Comparison of ENCODE assay signal across 11 mouse cellular contexts in the genomic region with DNA sequence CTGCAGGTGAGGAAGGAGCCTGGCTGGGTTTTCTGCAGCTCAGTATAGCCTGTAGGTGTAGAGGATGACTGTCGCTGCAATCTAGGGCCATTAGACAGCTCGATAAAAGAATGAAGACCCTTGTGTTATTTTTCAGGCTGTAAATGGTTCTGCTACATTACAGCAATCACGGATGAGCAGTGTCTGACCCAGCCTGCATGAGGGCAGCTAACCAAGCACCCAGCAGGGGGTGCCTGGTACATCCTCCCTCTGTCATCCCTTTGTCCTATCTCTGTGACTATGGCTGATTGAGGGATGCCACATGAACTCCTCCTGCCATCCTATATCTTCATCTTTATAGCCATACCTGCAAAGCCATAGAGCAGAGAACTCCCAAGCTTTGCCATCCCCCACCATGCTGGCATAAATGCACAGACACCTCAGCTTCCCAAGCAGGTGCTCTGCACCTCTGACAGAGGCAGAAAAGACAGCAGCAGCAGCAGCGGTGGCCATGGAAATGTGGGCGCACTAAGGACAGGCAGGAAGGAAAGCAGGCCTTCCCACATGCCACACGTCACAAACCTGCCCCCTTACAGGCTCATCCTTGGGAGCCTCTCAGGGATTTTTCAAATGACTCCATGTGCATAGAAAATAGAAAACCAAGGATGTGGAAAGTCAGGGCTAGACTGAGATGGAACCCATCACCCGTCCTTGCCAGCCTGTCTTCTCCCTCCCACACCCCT. TPM values are rescaled to one million over a fixed set of nuclear protein-coding genes. Genes with fewer than 3 reads are reported as not detected.
DNase-seq lines count a peak whose midpoint lies in the region; TF ChIP-seq lines count a peak whose summit lies in the region.
"Had no signal": no experiment of that assay in that cellular context is flagged by ENCODE, and none has a peak within 500 bp of the region (broad histone marks: within the 10 kb centered on the region; RNA-seq: fewer than 3 reads in every experiment).

No protein-coding gene starts in this region.

- no peak overlapping the region for H3K4me3 ChIP-seq in left cerebral cortex, adult 2 months
- no peak overlapping the region for H3K4me3 ChIP-seq in CH12.LX (replicated peaks in 1 of 3; ENCODE audit: low read depth in 2 of 3, low read length in 2 of 3, poor library complexity in 1 of 3)
- no peak overlapping the region for H3K4me3 ChIP-seq in cortical plate, adult 2 months (ENCODE audit: insufficient read depth, low read length)
- H3K4me3 ChIP-seq: lung, embryonic 15.5 days had no signal

- dilution Hi-C loops in CH12.LX (cut with MboI; ENCODE audit: extremely low pct_ligation_motif_present, extremely low pct_unique_long_range_greater_than_20kb, low sequenced_read_pairs) = no loop called here

- no peaks in the 10 kb centered on the region for H3K79me2 ChIP-seq in CH12.LX (replicated peaks; ENCODE audit: control insufficient read depth, extremely low read depth, insufficient read depth, poor library complexity, severe bottlenecking)

- H3K27me3 ChIP-seq in CH12.LX (replicated peaks) = peaks cover 12% of the 10 kb centered on the region
- H3K27me3 ChIP-seq: lung, embryonic 15.5 days had no signal

- H3K36me3 ChIP-seq in CH12.LX (replicated peaks in 1 of 2; ENCODE audit: control insufficient read depth in 1 of 2, insufficient read depth in 1 of 2, low read length in 1 of 2) = no peaks in the 10 kb centered on the region
- H3K36me3 ChIP-seq: lung, embryonic 15.5 days had no signal

- DNase-seq in left cerebral cortex, adult 2 months (ENCODE audit: extremely low spot score in 1 of 2, low spot score in 2 of 2) = peak; percentile 54 to 59
- no peak for DNase-seq in left cerebral cortex, adult 11 months (ENCODE audit: low spot score)
- DNase-seq in CH12.LX (ENCODE audit: extremely low read depth) = no peak
- DNase-seq in left cerebral cortex, postnatal 4 days = peak; percentile 60
- DNase-seq in adrenal gland, postnatal 4 days (ENCODE audit: low spot score in 2 of 2) = no peak
- no peak for DNase-seq in layer of hippocampus, adult 9-11 months
- DNase-seq: gastrocnemius, postnatal 25 days; kidney, postnatal 10 days had no signal

- in situ Hi-C loops in CH12.LX (cut with MboI; ENCODE audit: low pct_ligation_motif_present, low pct_unique_long_range_greater_than_20kb, low sequenced_read_pairs) = no loop called here

- intact Hi-C loops in left cerebral cortex, adult 2 months (cut with DNase I) = no loop called here
- intact Hi-C loops in left cerebral cortex, postnatal 4 days (cut with DNase I) = no loop called here

- TF ChIP-seq EP300 in CH12.LX (IDR thresholded peaks at IDR 0.05; ENCODE audit: low read length) = no peak

- no peak for TF ChIP-seq POLR2A in CH12.LX (IDR thresholded peaks at IDR 0.05; ENCODE audit: low read depth, low read length)
- TF ChIP-seq POLR2A in cortical plate, adult 2 months (IDR thresholded peaks at IDR 0.05; ENCODE audit: extremely low read depth, insufficient read depth, low read length) = 0 out of 2 replicates have a peak, but pooled peaks have one; percentile 46

- peaks cover 0 to 26% of the 10 kb centered on the region in 2 experiments; a peak in 2 of 4 replicates for H3K4me1 ChIP-seq in CH12.LX (ENCODE audit: control insufficient read depth in 1 of 2, insufficient read depth in 2 of 2)
- H3K4me1 ChIP-seq in cortical plate, adult 2 months (ENCODE audit: control insufficient read depth, insufficient read depth, low read length) = peaks cover 11% of the 10 kb centered on the region

- peak overlapping the region; percentile 69 for H3K27ac ChIP-seq in left cerebral cortex, adult 2 months
- no peak overlapping the region for H3K27ac ChIP-seq in CH12.LX (ENCODE audit: insufficient read depth, low read depth)
- no peak overlapping the region for H3K27ac ChIP-seq in cortical plate, adult 2 months (ENCODE audit: insufficient read depth, low read length)
- H3K27ac ChIP-seq: lung, embryonic 15.5 days had no signal

- H3K9ac ChIP-seq in CH12.LX (ENCODE audit: insufficient read depth, low read depth) = no peak overlapping the region
- H3K9ac ChIP-seq: lung, embryonic 15.5 days had no signal

- H3K4me2 ChIP-seq in CH12.LX (ENCODE audit: insufficient read depth, low read depth, poor library complexity, severe bottlenecking) = no peak overlapping the region
- H3K4me2 ChIP-seq: lung, embryonic 15.5 days had no signal

- no peaks in the 10 kb centered on the region for H3K9me3 ChIP-seq in CH12.LX (replicated peaks; ENCODE audit: low read length)
- H3K9me3 ChIP-seq: lung, embryonic 15.5 days had no signal

- peak; percentile 22; the same call in 1 of the 2 replicates for TF ChIP-seq CTCF in left cerebral cortex, adult 2 months (IDR thresholded peaks at IDR 0.05)
- peak in 1 of 2 experiments; percentile 36; a peak in 2 of 4 replicates for TF ChIP-seq CTCF in CH12.LX (conservative IDR thresholded peaks at IDR 0.05 in 1 of 2, IDR thresholded peaks at IDR 0.05 in 1 of 2; ENCODE audit: low read depth in 2 of 2, low read length in 2 of 2)
- peak; percentile 17; the same call in 1 of the 2 replicates for TF ChIP-seq CTCF in cortical plate, adult 2 months (IDR thresholded peaks at IDR 0.05; ENCODE audit: extremely low read depth, insufficient read depth, low read length)

- TF ChIP-seq RAD21 in CH12.LX (IDR thresholded peaks at IDR 0.05; ENCODE audit: low read depth, low read length) = peak; percentile 6; the same call in 1 of the 2 replicates

TF ChIP-seq in CH12.LX, 34 proteins besides CTCF, POLR2A, EP300 and RAD21:
- TF ChIP-seq SMC3 (IDR thresholded peaks at IDR 0.05; ENCODE audit: low read depth, low read length) (peak; percentile 41), JUN (IDR thresholded peaks at IDR 0.05; ENCODE audit: insufficient read depth, low read depth, low read length) (no peak)

RNA-seq across cellular contexts. Expression of a gene that starts 23.9 kb away (rescaled TPM):
- total RNA-seq in left cerebral cortex, adult 2 months (2021) = 1 to 10 TPM; 8.0 to 8.5 TPM
- total RNA-seq in CH12.LX (2012; rRNA removed) (0.08 TPM in 1 of 2 replicates, not detected in the other), CH12.LX (2014; rRNA removed) (0.08 TPM in 1 of 2 replicates, not detected in the other)
- polyA plus RNA-seq in CH12.LX (2012; ENCODE audit: insufficient read length, low read depth) = 0.08 and 0.09 TPM in 2 replicates
- 6.8 and 9.9 TPM in 2 replicates for polyA plus RNA-seq in cortical plate, adult 2 months (2012; rRNA removed)
- total RNA-seq in left cerebral cortex, postnatal 4 days (2021) = 10 to 100 TPM; 10.1 to 12.5 TPM
- total RNA-seq in adrenal gland, postnatal 4 days (2021) = 1 to 10 TPM in 1 of 2 experiments, under 1 TPM in 1; 0.90 to 2.2 TPM

RNA-seq across cellular contexts. Expression of a gene that starts 31.2 kb away (rescaled TPM):
- total RNA-seq in left cerebral cortex, adult 2 months (2021) = 1 to 10 TPM in 1 of 2 experiments, under 1 TPM in 1; 0.86 to 1.3 TPM
- not detected in 2 replicates for total RNA-seq in CH12.LX (2012; rRNA removed)
- 0.21 TPM in 1 of 2 replicates, not detected in the other for total RNA-seq in CH12.LX (2014; rRNA removed)
- 0.27 and 1.0 TPM in 2 replicates for polyA plus RNA-seq in CH12.LX (2012; ENCODE audit: insufficient read length, low read depth)
- polyA plus RNA-seq in cortical plate, adult 2 months (2012; rRNA removed) = 1.5 and 1.7 TPM in 2 replicates
- total RNA-seq in left cerebral cortex, postnatal 4 days (2021) = under 1 TPM; 0.62 to 0.66 TPM
- under 1 TPM in 1 of 2 experiments, not detected in 1; 0.87 TPM for total RNA-seq in adrenal gland, postnatal 4 days (2021)
- total RNA-seq: gastrocnemius, postnatal 25 days; heart, postnatal 25 days had no signal

Comparison
In these comparisons a context has a peak if more than half of its experiments do, and no peak if none do; other contexts are left out.
1. DNase-seq: peak in left cerebral cortex, adult 2 months (2 of 2) and left cerebral cortex, postnatal 4 days (single experiment); none in left cerebral cortex, adult 11 months (single experiment), CH12.LX (single experiment), adrenal gland, postnatal 4 days (0 of 2) and layer of hippocampus, adult 9-11 months (single experiment).